Mouse (Mus musculus) megakaryocyte-erythroid progenitor cell, adult 5-6 weeks (primary cell): Measurements from ENCODE around the gene Pla2g4f. TPM values are rescaled to one million over a fixed set of nuclear protein-coding genes. Genes with fewer than 3 reads are reported as not detected.

Experiments
- ATAC-seq: replicated peaks from 2 replicates; pipeline ENCODE4 v1.8.0; 2016; ENCODE audit warnings: mild to moderate bottlenecking, inconsistent platforms; ENCODE audit not compliant: severe bottlenecking, poor library complexity, low FRiP score, low TSS enrichment
- total RNA-seq, 2 experiments: library from RNA; stranded (forward) in 1 of 2; stranded (reverse) in 1 of 2; fragments of 200-1000, 215-1000 nt in 1 of 2; fragments of >200 nt in 1 of 2; fragmentation: Nextera tagmentation in 1 of 2; gene quantifications; 2 replicates each; pipeline ENCODE4 v1.2.3; 2014 to 2017

Pla2g4f gene
- total RNA-seq, 2 experiments from 2014 or later, result not detected

GRCm38 (mm10) chr2:120284094-120284493 is 29.9 kb downstream of the Pla2g4f start:
- no peak for ATAC-seq

GRCm38 (mm10) chr2:120283550-120283949 is 30.4 kb downstream of the Pla2g4f start:
- ATAC-seq, result no peak

GRCm38 (mm10) chr2:120281221-120281620 is 32.7 kb downstream of the Pla2g4f start:
- ATAC-seq, result no peak

- 0 out of 2 replicates have a peak, but pooled peaks have one; percentile 43 for ATAC-seq
Observed at GRCm38 (mm10) chr2:120279961-120280360, 34.0 kb downstream of the Pla2g4f start.

- no peak for ATAC-seq
Observed at GRCm38 (mm10) chr2:120276951-120277350, 37.0 kb downstream of the Pla2g4f start.

GRCm38 (mm10) chr2:120268635-120269034 is 45.3 kb downstream of the Pla2g4f start:
- peak; percentile 94 for ATAC-seq

GRCm38 (mm10) chr2:120265523-120265922 is 48.4 kb downstream of the Pla2g4f start:
- ATAC-seq, result no peak

GRCm38 (mm10) chr2:120264858-120265257 is 49.1 kb downstream of the Pla2g4f start:
- ATAC-seq, result no peak

GRCm38 (mm10) chr2:120262876-120263275 is 51.1 kb downstream of the Pla2g4f start:
- no peak for ATAC-seq

- no peak for ATAC-seq
Observed at GRCm38 (mm10) chr2:120261346-120261745, 52.6 kb downstream of the Pla2g4f start.

GRCm38 (mm10) chr2:120256259-120256658 is 57.7 kb downstream of the Pla2g4f start:
- no peak for ATAC-seq

- no peak for ATAC-seq
Observed at GRCm38 (mm10) chr2:120252644-120253043, 61.3 kb downstream of the Pla2g4f start.

Other genes starting within 250 kb of the Pla2g4f start
- 17.8 and 17.9 TPM in 2 replicates for gene Ehd4, start 159.6 kb downstream of the Pla2g4f start, total RNA-seq (2014; fragmentation: Nextera tagmentation)
- gene Ehd4, start 159.6 kb downstream of the Pla2g4f start, total RNA-seq (2017), result 19.1 and 25.7 TPM in 2 replicates
- gene Pla2g4e, start 68.8 kb downstream of the Pla2g4f start, total RNA-seq (2014; fragmentation: Nextera tagmentation), result not detected in 2 replicates
- not detected in 2 replicates for gene Pla2g4e, start 68.8 kb downstream of the Pla2g4f start, total RNA-seq (2017)
- not detected in 2 replicates for gene Pla2g4d, start 25.0 kb downstream of the Pla2g4f start, total RNA-seq (2014; fragmentation: Nextera tagmentation)
- gene Pla2g4d, start 25.0 kb downstream of the Pla2g4f start, total RNA-seq (2017), result not detected in 2 replicates
- gene Vps39, start 39.0 kb upstream of the Pla2g4f start, total RNA-seq (2014; fragmentation: Nextera tagmentation), result 26.2 and 59.5 TPM in 2 replicates
- gene Vps39, start 39.0 kb upstream of the Pla2g4f start, total RNA-seq (2017), result 29.8 and 39.0 TPM in 2 replicates
- 11.2 and 14.2 TPM in 2 replicates for gene Ganc, start 89.7 kb upstream of the Pla2g4f start, total RNA-seq (2014; fragmentation: Nextera tagmentation)
- gene Ganc, start 89.7 kb upstream of the Pla2g4f start, total RNA-seq (2017), result 10.3 and 13.6 TPM in 2 replicates
- gene Tmem87a, start 89.9 kb upstream of the Pla2g4f start, total RNA-seq (2014; fragmentation: Nextera tagmentation), result 18.9 and 33.1 TPM in 2 replicates
- gene Tmem87a, start 89.9 kb upstream of the Pla2g4f start, total RNA-seq (2017), result 59.9 and 69.4 TPM in 2 replicates
- 0.59 TPM in 1 of 2 replicates, not detected in the other for gene Capn3, start 141.9 kb upstream of the Pla2g4f start, total RNA-seq (2014; fragmentation: Nextera tagmentation)
- 0.11 TPM in 1 of 2 replicates, not detected in the other for gene Capn3, start 141.9 kb upstream of the Pla2g4f start, total RNA-seq (2017)
- gene Zfp106, start 249.7 kb upstream of the Pla2g4f start, total RNA-seq (2014; fragmentation: Nextera tagmentation), result 96.8 and 100 TPM in 2 replicates
- gene Zfp106, start 249.7 kb upstream of the Pla2g4f start, total RNA-seq (2017), result 98.7 and 126 TPM in 2 replicates